ENCODE assay signal across 8 mouse cellular contexts in genomic region chr8:70696019-70696885, GRCm38 (mm10). TPM values are rescaled to one million over a fixed set of nuclear protein-coding genes. Genes with fewer than 3 reads are reported as not detected.
A peak's percentile ranks its signal among the peaks of the same experiment; 100 is the strongest.
DNase-seq lines count a peak whose midpoint lies in the region.

No protein-coding gene starts in this region.

- DNase-seq in layer of hippocampus, postnatal 10 days (ENCODE audit: low spot score in 2 of 2): peak; percentile 35 to 61
- DNase-seq in layer of hippocampus, adult 8-10 months (ENCODE audit: low spot score in 2 of 2): no peak
- peak; percentile 87 for DNase-seq in embryo, embryonic 10.5 days (ENCODE audit: low spot score)
- DNase-seq in heart, adult 8-10 months (ENCODE audit: low spot score): peak; percentile 42
- peak; percentile 84 for DNase-seq in kidney, adult 9 months
- DNase-seq in lung, postnatal 10 days: peak; percentile 85
- DNase-seq in skeletal muscle tissue, adult 2 months (ENCODE audit: low read depth, low spot score): peak; percentile 89
- DNase-seq in yolk sac, embryonic 10.5 days (ENCODE audit: low spot score): peak; percentile 84

RNA-seq across cellular contexts. Expression of gene Jund, which starts 2.5 kb away (rescaled TPM):
- total RNA-seq in layer of hippocampus, postnatal 10 days (2021): 100 to 1,000 TPM; 166 to 187 TPM
- 100 to 1,000 TPM; 149 to 190 (median 160) TPM for total RNA-seq in layer of hippocampus, adult 8-10 months (2022)
- total RNA-seq in heart, adult 8-10 months (2022): 100 to 1,000 TPM in 3 of 4 experiments, 10 to 100 TPM in 1; 84.2 to 134 (median 114) TPM

RNA-seq across cellular contexts. Expression of gene Iqcn, which starts 7.0 kb away (rescaled TPM):
- under 1 TPM in 1 of 2 experiments, not detected in 1; 0.07 TPM for total RNA-seq in layer of hippocampus, postnatal 10 days (2021)
- under 1 TPM in 2 of 4 experiments, not detected in 2; 0.14 to 0.16 TPM for total RNA-seq in layer of hippocampus, adult 8-10 months (2022)
- total RNA-seq in heart, adult 8-10 months (2022): under 1 TPM in 1 of 4 experiments, not detected in 3; 0.06 TPM

RNA-seq across cellular contexts. Expression of gene Gm3336, which starts 22.1 kb away (rescaled TPM):
- total RNA-seq in layer of hippocampus, postnatal 10 days (2021): not detected
- total RNA-seq in layer of hippocampus, adult 8-10 months (2022): not detected
- total RNA-seq in heart, adult 8-10 months (2022): not detected

RNA-seq across cellular contexts. Expression of gene Lsm4, which starts 23.2 kb away (rescaled TPM):
- 10 to 100 TPM; 72.3 to 76.5 TPM for total RNA-seq in layer of hippocampus, postnatal 10 days (2021)
- 10 to 100 TPM; 57.1 to 66.2 (median 64.1) TPM for total RNA-seq in layer of hippocampus, adult 8-10 months (2022)
- 10 to 100 TPM; 57.9 to 67.1 (median 63.4) TPM for total RNA-seq in heart, adult 8-10 months (2022)

RNA-seq across cellular contexts. Expression of gene Pde4c, which starts 27.3 kb away (rescaled TPM):
- under 1 TPM; 0.51 to 0.64 TPM for total RNA-seq in layer of hippocampus, postnatal 10 days (2021)
- 1 to 10 TPM; 1.1 to 2.9 (median 1.5) TPM for total RNA-seq in layer of hippocampus, adult 8-10 months (2022)
- total RNA-seq in heart, adult 8-10 months (2022): 1 to 10 TPM; 1.8 to 3.7 (median 2.4) TPM

Comparison
In these comparisons a context has a peak if more than half of its experiments do, and no peak if none do; other contexts are left out.
1. DNase-seq: peak in layer of hippocampus, postnatal 10 days (2 of 2), embryo, embryonic 10.5 days (single experiment), heart, adult 8-10 months (single experiment), kidney, adult 9 months (single experiment), lung, postnatal 10 days (single experiment), skeletal muscle tissue, adult 2 months (single experiment) and yolk sac, embryonic 10.5 days (single experiment); none in layer of hippocampus, adult 8-10 months (0 of 2).